Mouse (Mus musculus): ENCODE results near the gene Prr12. TPM values are rescaled to one million over a fixed set of nuclear protein-coding genes. Genes with fewer than 3 reads are reported as not detected.
"Not testable (repeated sequence)": the region's sequence is repeated elsewhere in the genome, so short reads cannot be mapped to it uniquely, and the experiment has no call there.

Prr12 gene
- total and polyA plus RNA-seq, 2 experiments from 2014 or later: 9.2 to 14.0 TPM

DNA sequence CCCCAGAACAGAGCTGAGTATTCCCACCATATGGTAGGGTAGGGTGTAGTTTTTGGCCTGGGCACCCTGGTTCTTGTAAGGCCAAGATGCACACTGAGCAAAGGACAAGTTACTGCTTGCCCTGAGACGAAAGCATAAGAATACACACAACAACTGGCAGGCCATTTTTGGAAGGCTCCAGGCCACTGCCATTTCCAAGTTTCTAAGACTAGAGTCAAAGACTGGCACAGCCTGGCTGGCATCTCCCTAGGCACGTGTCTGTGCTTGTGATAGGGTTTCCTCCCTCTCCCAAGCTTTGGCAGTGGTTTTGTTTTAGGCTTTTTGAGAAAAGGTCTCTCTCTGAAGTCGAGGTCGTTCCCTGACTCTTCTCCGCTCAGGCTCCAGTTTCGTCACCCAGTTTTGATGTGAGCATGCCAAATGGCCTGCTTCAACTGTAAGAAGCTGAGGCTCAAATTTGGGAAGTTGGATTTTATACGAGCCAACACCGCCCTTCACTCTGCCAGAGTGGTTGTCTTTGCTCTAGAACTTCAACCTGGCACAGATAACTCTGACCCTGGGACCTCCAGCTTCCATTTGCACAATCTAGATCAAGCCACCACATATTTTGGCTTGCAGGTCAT lies 27.0 kb downstream of the Prr12 start:
- H3K4me3 ChIP-seq (ENCODE audit: low read length): no peak overlapping the region
- H3K36me3 ChIP-seq (ENCODE audit: insufficient read depth, low read length): peaks cover 36% of the 10 kb centered on the region
- H3K4me2 ChIP-seq (ENCODE audit: low read depth, low read length): no peak overlapping the region
- WGBS: 75% methylated on average over 8 of the region's 8 CpGs
- no peaks in the 10 kb centered on the region for H3K9me3 ChIP-seq (ENCODE audit: low read length)
- H3K9ac ChIP-seq (replicated peaks; ENCODE audit: low read length): no peak overlapping the region
- TF ChIP-seq CTCF (IDR thresholded peaks at IDR 0.05; ENCODE audit: low read depth): no peak
- DNase-seq (ENCODE audit: low spot score) (no peak), ATAC-seq (no peak)
- no peaks in the 10 kb centered on the region for H3K4me1 ChIP-seq (ENCODE audit: insufficient read depth, low read length)
- peak overlapping the region; percentile 52; the same call in 1 of the 2 replicates for H3K27ac ChIP-seq
- H3K27me3 ChIP-seq (ENCODE audit: insufficient read depth, low read length): no peaks in the 10 kb centered on the region

DNA sequence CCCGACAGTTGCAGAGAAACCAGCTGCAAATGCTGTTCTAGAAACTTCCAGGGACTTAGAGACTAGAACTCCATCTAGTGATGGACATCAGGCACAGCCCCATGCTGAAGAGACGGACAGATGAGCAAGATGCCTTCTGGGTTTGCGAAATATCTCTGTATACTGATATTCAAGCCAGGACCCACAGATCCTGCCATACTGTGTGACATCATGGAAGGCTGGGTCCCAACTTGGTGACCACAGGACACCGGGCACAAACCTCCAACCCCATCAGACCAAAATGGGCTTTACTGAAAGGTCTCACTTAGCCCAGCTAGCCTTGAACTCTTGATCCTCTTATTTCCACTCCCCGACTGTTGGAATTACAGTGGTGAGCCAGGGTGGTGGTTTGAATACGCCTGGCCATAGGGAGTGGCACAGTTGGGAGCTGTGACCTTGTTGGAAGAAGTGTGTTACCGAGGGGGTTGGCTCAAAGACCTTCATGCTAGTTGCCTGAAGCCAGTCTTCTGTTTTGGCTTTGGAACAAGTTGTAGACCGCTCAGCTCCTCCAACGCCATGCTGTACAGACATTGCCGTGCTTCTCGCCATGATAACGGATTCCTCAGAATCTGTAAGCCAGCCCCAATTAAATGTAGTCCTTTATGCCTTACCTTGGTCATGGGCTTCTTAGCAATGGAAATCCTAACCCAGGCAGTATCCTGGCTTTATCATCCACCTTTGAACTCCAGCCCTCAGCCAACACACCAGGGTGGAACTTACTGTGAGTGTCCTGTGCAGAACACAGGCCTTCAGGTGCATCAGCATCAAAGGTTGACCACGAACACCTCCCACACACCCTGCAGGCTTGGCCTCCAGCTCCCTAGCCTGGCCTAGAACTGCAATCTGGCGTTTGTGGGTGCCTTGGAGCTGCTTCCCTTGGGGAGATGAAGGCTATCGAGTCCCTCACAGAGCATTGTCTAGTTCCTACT lies 28.1 kb downstream of the Prr12 start:
- WGBS: 86% methylated on average over 15 of the region's 15 CpGs
- no peaks in the 10 kb centered on the region for H3K9me3 ChIP-seq (ENCODE audit: low read length)
- ATAC-seq: no peak
- no peak overlapping the region for H3K4me3 ChIP-seq (ENCODE audit: low read length)
- no peak for TF ChIP-seq CTCF (IDR thresholded peaks at IDR 0.05; ENCODE audit: low read depth)
- no peak for DNase-seq (ENCODE audit: low spot score)
- no peak overlapping the region for H3K9ac ChIP-seq (replicated peaks; ENCODE audit: low read length)
- peaks cover 25% of the 10 kb centered on the region for H3K36me3 ChIP-seq (ENCODE audit: insufficient read depth, low read length)
- H3K27me3 ChIP-seq (ENCODE audit: insufficient read depth, low read length): no peaks in the 10 kb centered on the region
- 0 out of 2 replicates have a peak overlapping the region, but pooled peaks have one; percentile 9 for H3K27ac ChIP-seq
- H3K4me2 ChIP-seq (ENCODE audit: low read depth, low read length): no peak overlapping the region
- no peaks in the 10 kb centered on the region for H3K4me1 ChIP-seq (ENCODE audit: insufficient read depth, low read length)

DNA sequence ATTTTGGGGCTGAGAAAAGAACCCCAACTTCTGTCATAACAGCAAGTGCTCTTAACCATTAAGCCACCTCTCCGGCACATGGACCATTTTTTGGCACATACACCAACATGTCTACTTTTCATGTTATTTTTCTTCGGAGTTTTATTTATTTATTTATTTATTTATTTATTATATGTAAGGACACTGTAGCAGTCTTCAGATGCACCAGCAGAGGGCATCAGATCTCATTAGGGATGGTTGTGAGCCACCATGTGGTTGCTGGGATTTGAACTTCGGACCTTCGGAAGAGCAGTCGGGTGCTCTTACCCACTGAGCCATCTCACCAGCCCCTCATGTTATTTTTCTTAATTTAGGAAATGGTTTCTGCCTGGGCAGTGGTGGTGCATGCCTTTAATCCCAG lies 29.0 kb downstream of the Prr12 start:
- peaks cover 17% of the 10 kb centered on the region for H3K36me3 ChIP-seq (ENCODE audit: insufficient read depth, low read length)
- not testable (repeated sequence) for H3K27ac ChIP-seq; H3K9ac ChIP-seq (replicated peaks; ENCODE audit: low read length); H3K4me2 ChIP-seq (ENCODE audit: low read depth, low read length); H3K4me3 ChIP-seq (ENCODE audit: low read length); ATAC-seq; H3K9me3 ChIP-seq (ENCODE audit: low read length); H3K4me1 ChIP-seq (ENCODE audit: insufficient read depth, low read length); H3K27me3 ChIP-seq (ENCODE audit: insufficient read depth, low read length)
- peak; percentile 25 for DNase-seq (ENCODE audit: low spot score)
- TF ChIP-seq CTCF (IDR thresholded peaks at IDR 0.05; ENCODE audit: low read depth): peak; percentile 45
- WGBS: 69% methylated on average over 5 of the region's 5 CpGs

DNA sequence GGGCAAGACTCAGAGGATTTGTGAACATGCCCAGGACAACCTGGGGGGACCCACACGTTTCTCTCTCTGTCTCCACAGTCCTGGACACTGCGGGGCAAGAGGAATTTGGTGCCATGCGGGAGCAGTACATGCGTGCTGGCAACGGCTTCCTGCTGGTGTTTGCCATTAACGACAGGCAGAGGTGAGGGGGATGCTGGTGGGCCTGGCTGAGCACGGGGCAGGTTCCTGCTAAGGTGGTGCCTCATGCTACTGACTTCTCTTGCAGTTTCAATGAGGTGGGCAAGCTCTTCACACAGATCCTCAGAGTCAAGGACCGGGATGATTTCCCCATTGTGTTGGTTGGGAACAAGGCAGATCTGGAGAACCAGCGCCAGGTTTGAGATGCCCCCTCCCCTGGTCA lies 32.5 kb downstream of the Prr12 start:
- Histone ChIP-seq H3K4me1 (ENCODE audit: insufficient read depth, low read length) (0 out of 2 replicates have a peak, but pooled peaks cover 6% of the 10 kb centered on the region), H3K27me3 (ENCODE audit: insufficient read depth, low read length) (no peaks in the 10 kb centered on the region), H3K9ac (replicated peaks; ENCODE audit: low read length) (no peak overlapping the region), H3K36me3 (ENCODE audit: insufficient read depth, low read length) (no peaks in the 10 kb centered on the region), H3K4me3 (ENCODE audit: low read length) (no peak overlapping the region), H3K27ac (no peak overlapping the region), H3K4me2 (ENCODE audit: low read depth, low read length) (no peak overlapping the region), H3K9me3 (ENCODE audit: low read length) (no peaks in the 10 kb centered on the region)
- TF ChIP-seq CTCF (IDR thresholded peaks at IDR 0.05; ENCODE audit: low read depth): no peak
- 74% methylated on average over 9 of the region's 9 CpGs for WGBS
- ATAC-seq: no peak
- DNase-seq (ENCODE audit: low spot score): no peak

DNA sequence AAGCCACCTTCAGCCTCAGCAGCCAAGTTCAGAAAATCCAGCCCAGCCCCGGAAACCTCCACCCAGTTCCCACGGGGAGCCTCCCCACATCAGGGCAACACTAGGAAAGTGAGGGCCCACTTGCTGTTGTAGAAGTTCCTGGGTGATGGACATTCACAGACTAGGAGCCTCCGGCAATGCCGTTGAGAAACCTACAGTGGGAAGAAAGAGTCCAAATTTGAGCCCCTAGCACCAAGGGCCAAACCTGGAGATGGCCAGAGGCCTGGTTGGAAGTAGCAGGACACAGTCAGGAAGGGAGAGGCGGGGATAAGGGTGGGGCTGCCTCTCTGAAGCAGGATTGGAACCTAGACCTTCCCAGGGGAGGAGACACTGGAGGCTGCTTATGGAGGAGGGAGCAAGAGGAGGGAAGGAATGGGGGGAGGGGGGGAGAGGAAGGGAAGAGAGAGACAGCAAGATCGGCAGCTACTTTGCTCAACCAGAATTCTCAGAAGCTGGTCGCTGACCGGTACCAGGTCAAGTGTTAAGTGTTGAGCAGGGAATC lies 33.6 kb downstream of the Prr12 start:
- Histone ChIP-seq H3K4me2 (ENCODE audit: low read depth, low read length) (peak overlapping the region; percentile 96), H3K36me3 (ENCODE audit: insufficient read depth, low read length) (no peaks in the 10 kb centered on the region), H3K27ac (peak overlapping the region; percentile 78), H3K27me3 (ENCODE audit: insufficient read depth, low read length) (no peaks in the 10 kb centered on the region), H3K4me3 (ENCODE audit: low read length) (no peak overlapping the region; the same call in 1 of the 2 replicates), H3K9ac (replicated peaks; ENCODE audit: low read length) (no peak overlapping the region), H3K4me1 (ENCODE audit: insufficient read depth, low read length) (peaks cover 14% of the 10 kb centered on the region), H3K9me3 (ENCODE audit: low read length) (no peaks in the 10 kb centered on the region)
- ATAC-seq: no peak
- 48% methylated on average over 8 of the region's 8 CpGs for WGBS
- DNase-seq (ENCODE audit: low spot score): no peak
- no peak for TF ChIP-seq CTCF (IDR thresholded peaks at IDR 0.05; ENCODE audit: low read depth)

DNA sequence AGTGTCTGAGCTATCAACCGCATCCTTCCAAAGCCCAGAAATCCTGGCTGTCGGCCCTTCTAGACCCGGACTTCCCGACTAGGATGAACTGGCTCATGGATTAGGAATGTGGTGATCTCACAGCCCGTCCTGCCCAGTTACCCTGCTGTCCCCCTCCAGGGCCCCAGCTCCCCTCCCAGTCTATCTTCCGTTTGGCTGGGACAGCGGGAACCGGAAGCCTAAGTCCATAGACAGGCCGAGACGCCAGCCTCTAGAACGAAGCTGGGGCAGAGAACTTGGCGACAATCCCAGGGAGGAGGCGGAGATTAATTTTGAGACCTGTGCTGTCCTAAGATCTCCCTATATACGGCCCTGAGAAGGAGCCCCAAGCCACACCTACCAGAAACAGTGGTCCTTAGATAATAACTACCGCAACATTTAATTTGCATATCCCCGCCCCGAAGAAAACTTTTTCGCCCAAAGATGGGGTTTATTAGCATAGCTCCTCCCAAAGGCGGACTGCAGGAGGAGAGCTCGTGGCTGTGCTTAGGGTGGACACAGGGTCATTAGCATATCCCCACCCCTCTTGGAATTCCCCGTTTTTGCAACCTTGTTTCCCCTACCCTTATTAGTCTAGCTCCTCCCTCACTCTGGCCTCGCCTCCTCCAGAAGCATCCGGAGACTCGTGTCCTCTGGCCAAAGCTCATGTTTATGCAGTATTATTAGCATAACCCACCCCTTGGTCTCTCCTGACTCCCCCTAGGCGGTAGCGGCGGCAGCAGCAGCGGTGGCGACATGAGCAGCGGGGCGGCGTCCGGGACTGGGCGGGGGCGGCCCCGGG lies 35.2 kb downstream of the Prr12 start, which contains the start of gene Rras:
Gene Rras (plus strand): TSS at position 720 of the 820 bp plus-strand sequence.
- peak within 1 kb of the TSS; percentile 55 for H3K9ac ChIP-seq (replicated peaks; ENCODE audit: low read length)
- H3K4me1 ChIP-seq (ENCODE audit: insufficient read depth, low read length): peaks cover 14% of the 10 kb centered on the region
- H3K36me3 ChIP-seq (ENCODE audit: insufficient read depth, low read length): peaks cover 9% of the 10 kb centered on the region
- H3K4me2 ChIP-seq (ENCODE audit: low read depth, low read length): peak within 1 kb of the TSS; percentile 96
- WGBS: under 1% methylated on average over 34 of the region's 36 CpGs
- DNase-seq (ENCODE audit: low spot score): peak; percentile 93
- H3K4me3 ChIP-seq (ENCODE audit: low read length): peak within 1 kb of the TSS; percentile 65
- H3K27me3 ChIP-seq (ENCODE audit: insufficient read depth, low read length): no peaks in the 10 kb centered on the region
- peak; percentile 82 for ATAC-seq
- H3K27ac ChIP-seq: peak within 1 kb of the TSS; percentile 80
- peak; percentile 37 for TF ChIP-seq CTCF (IDR thresholded peaks at IDR 0.05; ENCODE audit: low read depth)
- no peaks in the 10 kb centered on the region for H3K9me3 ChIP-seq (ENCODE audit: low read length)

Measured in hindbrain, postnatal 0 days (tissue).